Mouse (Mus musculus): ENCODE results near the gene Gale.

GRCm38 (mm10) chr4:136006821-136007220, 43.3 kb downstream of the Gale start:
- TF ChIP-seq CTCF (IDR thresholded peaks at IDR 0.05; ENCODE audit: borderline replicate concordance, insufficient read depth, low read length) (no peak), POLR2A (IDR thresholded peaks at IDR 0.05; ENCODE audit: low read depth, low read length) (no peak)

Data from embryonic fibroblast, embryonic 13.5 days (primary cell).